Mouse (Mus musculus) layer of hippocampus, adult 11-12 months (tissue): ENCODE data around the gene Gucy2d.

ENCODE experiments used
- DNase-seq: peaks from one replicate; pipeline ENCODE4 v3.0.0; 2022; ENCODE audit warnings: low spot score

Gene Gucy2d

GRCm38 (mm10) chr7:98447585-98448308 lies 7.5 kb downstream of the Gucy2d start:
- peak; percentile 32 for DNase-seq

GRCm38 (mm10) chr7:98448309-98448630 lies 8.1 kb downstream of the Gucy2d start:
- DNase-seq = no peak

- DNase-seq = no peak
These were observed 9.5 kb downstream of the Gucy2d start for GRCm38 (mm10) chr7:98449696-98450095.

GRCm38 (mm10) chr7:98454397-98455120 lies 14.3 kb downstream of the Gucy2d start:
- no peak for DNase-seq

DNA sequence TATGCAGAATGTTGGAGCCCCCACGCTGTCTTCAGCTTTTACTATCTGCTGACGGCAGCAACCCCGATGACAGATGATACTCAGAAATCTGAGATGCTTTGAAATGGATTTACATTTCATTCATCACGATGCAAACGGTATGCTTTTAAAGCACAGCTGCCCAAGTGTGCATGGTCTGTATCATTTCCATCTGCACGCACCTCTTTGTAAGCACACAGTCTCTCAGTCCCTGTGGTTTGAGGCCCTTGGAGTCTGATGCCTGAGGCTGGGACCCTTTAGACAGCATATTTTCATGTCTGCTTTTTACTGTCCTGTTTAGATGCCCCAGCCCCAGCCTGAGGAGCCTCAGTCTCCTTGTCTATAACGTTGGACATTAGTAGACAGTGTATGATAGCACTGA lies 20.1 kb downstream of the Gucy2d start:
- no peak for DNase-seq

DNA sequence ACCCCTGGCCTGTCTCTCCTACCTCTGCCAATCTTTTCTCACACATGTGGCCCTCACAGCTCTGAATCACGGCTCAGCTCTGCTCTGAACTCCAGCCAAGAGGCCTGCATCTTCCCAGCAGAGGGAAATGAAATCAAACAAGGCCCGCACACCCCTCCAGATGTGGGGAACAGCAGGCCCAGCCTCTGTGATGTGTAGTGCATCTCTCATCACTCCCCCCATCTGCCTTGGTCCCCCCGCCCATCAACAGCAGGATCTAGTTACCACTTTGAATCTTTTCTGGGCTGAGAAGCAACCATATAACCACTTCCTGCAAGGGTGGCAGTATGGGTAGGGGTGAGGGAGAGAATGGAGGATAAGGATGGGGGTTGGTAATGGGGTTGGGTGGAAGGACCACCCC lies 28.9 kb downstream of the Gucy2d start:
- DNase-seq = no peak

DNA sequence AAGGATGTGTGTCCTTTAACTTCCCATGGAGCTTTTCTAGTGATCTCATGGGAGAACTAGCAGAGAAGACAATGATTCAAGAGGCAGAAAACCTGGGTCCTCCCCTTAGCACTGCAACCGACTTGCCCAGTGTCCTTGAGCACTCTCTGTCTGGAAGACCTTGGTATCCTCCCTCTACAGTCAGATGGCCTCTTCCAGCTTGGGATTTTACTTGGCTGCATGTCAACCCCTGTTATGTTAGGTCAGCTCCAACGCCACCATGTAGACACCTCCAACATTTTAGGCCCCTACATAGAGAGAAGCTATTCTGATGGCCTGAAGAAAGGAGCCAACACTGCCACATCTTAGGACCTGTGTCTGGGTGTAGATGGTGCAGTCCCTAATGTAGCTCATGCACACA lies 32.3 kb downstream of the Gucy2d start:
- no peak for DNase-seq

- DNase-seq = no peak
These were observed 34.3 kb downstream of the Gucy2d start for GRCm38 (mm10) chr7:98474558-98474957.

- no peak for DNase-seq
These were observed 36.9 kb downstream of the Gucy2d start for GRCm38 (mm10) chr7:98477153-98477552.

- DNase-seq = no peak
These were observed 40.3 kb downstream of the Gucy2d start for GRCm38 (mm10) chr7:98480481-98480880.

- DNase-seq = peak; percentile 79
These were observed 41.0 kb downstream of the Gucy2d start for GRCm38 (mm10) chr7:98481066-98481734.

- no peak for DNase-seq
These were observed 41.6 kb downstream of the Gucy2d start for GRCm38 (mm10) chr7:98481861-98482260.

GRCm38 (mm10) chr7:98482551-98483267 lies 42.5 kb downstream of the Gucy2d start:
- DNase-seq = no peak

DNA sequence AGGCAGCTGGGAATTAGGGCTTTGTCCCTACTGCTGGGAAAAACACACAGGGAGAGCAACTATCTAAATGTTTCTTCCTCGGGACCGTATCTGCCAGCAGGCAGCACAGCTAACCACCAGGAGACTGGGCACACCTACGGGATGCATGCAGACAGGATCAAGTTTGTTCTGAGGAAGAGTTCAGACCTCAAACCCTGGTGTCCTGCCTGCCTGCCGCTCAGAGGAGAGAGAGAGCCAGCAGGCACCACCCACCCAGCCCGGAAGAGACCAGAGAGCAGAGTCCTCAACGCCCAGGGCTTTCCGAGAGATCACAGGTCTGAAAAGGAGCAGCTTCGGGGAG lies 43.0 kb downstream of the Gucy2d start:
- no peak for DNase-seq

- DNase-seq = no peak
These were observed 44.7 kb downstream of the Gucy2d start for GRCm38 (mm10) chr7:98484878-98485277.

GRCm38 (mm10) chr7:98485508-98485907 lies 45.3 kb downstream of the Gucy2d start:
- DNase-seq = no peak

GRCm38 (mm10) chr7:98486471-98486917 lies 46.3 kb downstream of the Gucy2d start:
- DNase-seq = no peak

DNA sequence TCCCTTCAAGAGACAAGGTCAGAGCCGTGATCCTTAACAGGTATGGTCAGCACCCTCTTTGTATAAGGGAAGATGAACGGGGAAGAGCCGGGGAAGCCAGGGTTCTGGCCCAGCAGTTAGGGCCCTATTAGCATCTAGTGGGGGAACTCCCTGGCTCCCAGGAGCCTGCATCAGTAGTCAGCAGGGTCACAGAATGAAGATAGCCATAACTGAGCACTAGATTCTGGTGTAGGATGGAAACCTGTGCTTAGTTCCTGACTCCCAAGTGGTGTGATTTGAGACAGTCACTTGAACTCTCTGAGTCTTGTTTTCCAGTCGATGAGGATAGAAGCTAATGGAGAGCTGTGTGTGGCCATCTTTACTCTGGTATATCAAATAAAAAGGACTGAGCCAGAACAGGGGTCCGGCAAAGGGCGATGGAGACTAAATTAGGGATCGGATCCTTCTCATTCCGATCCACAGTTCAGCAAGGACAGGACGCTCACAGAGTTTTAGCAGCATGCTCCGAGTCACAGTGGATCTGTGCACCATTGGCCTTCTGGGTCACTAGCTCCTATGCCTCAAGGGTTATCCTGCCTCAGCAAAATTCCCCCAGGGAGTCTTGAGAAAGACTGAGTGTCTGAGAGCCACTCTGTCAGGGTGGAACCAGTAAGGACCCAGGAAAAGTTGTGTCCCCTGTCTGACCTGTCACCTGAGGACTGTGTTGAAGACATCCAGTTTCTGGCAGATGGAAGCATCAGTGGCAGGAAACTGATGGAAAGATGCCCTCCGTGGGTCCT lies 47.2 kb downstream of the Gucy2d start:
- DNase-seq = no peak

- no peak for DNase-seq
These were observed 48.3 kb downstream of the Gucy2d start for GRCm38 (mm10) chr7:98488398-98489130.

- no peak for DNase-seq
These were observed 48.9 kb downstream of the Gucy2d start, which contains the start of gene Lrrc32 for GRCm38 (mm10) chr7:98489131-98489530. TSS of gene Lrrc32 (plus strand) at chr7:98489283.

GRCm38 (mm10) chr7:98489623-98490084 lies 49.4 kb downstream of the Gucy2d start:
- peak; percentile 54 for DNase-seq
